Mouse (Mus musculus) CH12.LX (cell line): ENCODE measurements around the gene Sobp. TPM values are rescaled to one million over a fixed set of nuclear protein-coding genes. Genes with fewer than 3 reads are reported as not detected.

Experiments
- DNase-seq: peaks from one replicate; pipeline ENCODE4 v3.0.0-alpha.2; 2013; ENCODE audit errors: extremely low read depth
- H3K27ac ChIP-seq: 2 replicates; pipeline ENCODE4 v1.5.1; 2012; ENCODE audit warnings: low read depth, mild to moderate bottlenecking, control low read depth, moderate library complexity; ENCODE audit not compliant: insufficient read depth
- H3K27me3 ChIP-seq: replicated peaks from 2 replicates; pipeline ENCODE3; 2012; ENCODE audit warnings: inconsistent platforms
- H3K36me3 ChIP-seq, 2 experiments: replicated peaks in 1 of 2; 2 replicates each; pipeline versions ENCODE3 to v1.6.1; 2012; ENCODE audit warnings: inconsistent platforms in 1 of 2, low read length in 1 of 2, mild to moderate bottlenecking in 1 of 2, mixed read lengths in 1 of 2, moderate library complexity in 1 of 2; ENCODE audit not compliant: control insufficient read depth in 1 of 2, insufficient read depth in 1 of 2
- H3K4me1 ChIP-seq, 2 experiments: 2 replicates each; pipeline ENCODE4 v1.6.1; 2012; ENCODE audit warnings: inconsistent platforms in 1 of 2, moderate library complexity in 1 of 2; ENCODE audit not compliant: insufficient read depth in 2 of 2, control insufficient read depth in 1 of 2
- H3K4me2 ChIP-seq: 2 replicates; pipeline ENCODE4 v1.6.1; 2012; ENCODE audit warnings: low read depth, mild to moderate bottlenecking, control low read depth; ENCODE audit not compliant: poor library complexity, insufficient read depth, severe bottlenecking
- H3K4me3 ChIP-seq, 3 experiments: fragments of 150-350 bp in 1 of 3; sonication (generic) in 1 of 3; replicated peaks in 1 of 3; 2 replicates each; pipeline versions ENCODE3 to v1.5.1; 2011 to 2012; ENCODE audit warnings: low read depth in 2 of 3, low read length in 2 of 3, mild to moderate bottlenecking in 2 of 3, moderate library complexity in 2 of 3, control low read depth in 1 of 3, improper control_type of control experiment in 1 of 3, inconsistent platforms in 1 of 3, mixed read lengths in 1 of 3; ENCODE audit not compliant: poor library complexity in 1 of 3
- H3K79me2 ChIP-seq: replicated peaks from 2 replicates; pipeline ENCODE4 v1.6.1; 2012; ENCODE audit warnings: mild to moderate bottlenecking, moderate library complexity; ENCODE audit not compliant: control insufficient read depth, poor library complexity, insufficient read depth, severe bottlenecking; ENCODE audit errors: extremely low read depth
- H3K9ac ChIP-seq: 2 replicates; pipeline ENCODE4 v1.6.1; 2012; ENCODE audit warnings: low read depth, mild to moderate bottlenecking, control low read depth, moderate library complexity; ENCODE audit not compliant: insufficient read depth
- H3K9me3 ChIP-seq: replicated peaks from 2 replicates; pipeline ENCODE3; 2012; ENCODE audit warnings: low read length, inconsistent platforms, mixed read lengths
- CHD1 ChIP-seq: IDR thresholded peaks from 2 replicates; pipeline ENCODE4 v1.6.1; 2012; ENCODE audit warnings: low read depth, low read length, improper control_type of control experiment, inconsistent platforms
- CHD2 ChIP-seq: IDR thresholded peaks from 2 replicates; pipeline ENCODE4 v1.6.1; 2011; ENCODE audit warnings: low read length, improper control_type of control experiment
- E2F4 ChIP-seq: IDR thresholded peaks from 2 replicates; pipeline ENCODE4 v1.6.1; 2011; ENCODE audit warnings: low read depth, low read length, improper control_type of control experiment; ENCODE audit not compliant: insufficient replicate concordance
- EP300 ChIP-seq: IDR thresholded peaks from 2 replicates; pipeline ENCODE4 v1.6.1; 2011; ENCODE audit warnings: low read length, improper control_type of control experiment
- ETS1 ChIP-seq: conservative IDR thresholded peaks from 2 replicates; pipeline ENCODE4 v1.6.1; 2012; ENCODE audit warnings: low read depth, mild to moderate bottlenecking, inconsistent platforms, low read length, improper control_type of control experiment, moderate library complexity
- JUND ChIP-seq: conservative IDR thresholded peaks from 2 replicates; pipeline ENCODE4 v1.6.1; 2011; ENCODE audit warnings: low read depth, low read length, improper control_type of control experiment
- KAT2A ChIP-seq: IDR thresholded peaks from 2 replicates; pipeline ENCODE4 v1.6.1; 2012; ENCODE audit warnings: low read length, improper control_type of control experiment, inconsistent platforms; ENCODE audit not compliant: insufficient replicate concordance
- MAX ChIP-seq: IDR thresholded peaks from 2 replicates; pipeline ENCODE4 v1.6.1; 2011; ENCODE audit warnings: low read length, improper control_type of control experiment
- MAZ ChIP-seq: IDR thresholded peaks from 2 replicates; pipeline ENCODE4 v1.6.1; 2012; ENCODE audit warnings: low read depth, mild to moderate bottlenecking, inconsistent platforms, low read length, improper control_type of control experiment, moderate library complexity
- MEF2A ChIP-seq: IDR thresholded peaks from 2 replicates; pipeline ENCODE4 v1.6.1; 2014; ENCODE audit warnings: low read depth, mild to moderate bottlenecking, inconsistent platforms, low read length, improper control_type of control experiment, borderline replicate concordance
- MXI1 ChIP-seq: IDR thresholded peaks from 2 replicates; pipeline ENCODE4 v1.6.1; 2011; ENCODE audit warnings: mild to moderate bottlenecking, low read depth, low read length, improper control_type of control experiment
- MYC ChIP-seq: IDR thresholded peaks from 2 replicates; pipeline ENCODE4 v1.6.1; 2011; ENCODE audit warnings: low read depth, mild to moderate bottlenecking, improper control_type of control experiment, low read length
- NELFE ChIP-seq: IDR thresholded peaks from 2 replicates; pipeline ENCODE4 v1.6.1; 2011; ENCODE audit warnings: low read depth, low read length, improper control_type of control experiment
- POLR2AphosphoS2 ChIP-seq: IDR thresholded peaks from 2 replicates; pipeline ENCODE4 v1.6.1; 2011; ENCODE audit warnings: low read depth, low read length, improper control_type of control experiment
- SIN3A ChIP-seq: IDR thresholded peaks from 2 replicates; pipeline ENCODE4 v1.6.1; 2012; ENCODE audit warnings: low read length, improper control_type of control experiment, inconsistent platforms
- SMC3 ChIP-seq: IDR thresholded peaks from 2 replicates; pipeline ENCODE4 v1.6.1; 2011; ENCODE audit warnings: low read depth, low read length, improper control_type of control experiment
- TBP ChIP-seq: conservative IDR thresholded peaks from 2 replicates; pipeline ENCODE4 v1.6.1; 2011; ENCODE audit warnings: low read depth, low read length, improper control_type of control experiment
- UBTF ChIP-seq: IDR thresholded peaks from 2 replicates; pipeline ENCODE4 v1.6.1; 2012; ENCODE audit warnings: low read depth, mild to moderate bottlenecking, inconsistent platforms, low read length, improper control_type of control experiment, moderate library complexity
- USF1 ChIP-seq: IDR thresholded peaks from 2 replicates; pipeline ENCODE4 v1.6.1; 2014; ENCODE audit warnings: low read depth, mild to moderate bottlenecking, inconsistent platforms, low read length, improper control_type of control experiment
- USF2 ChIP-seq: conservative IDR thresholded peaks from 2 replicates; pipeline ENCODE4 v1.6.1; 2011; ENCODE audit warnings: low read depth, low read length, improper control_type of control experiment
- ZC3H11A ChIP-seq: IDR thresholded peaks from 2 replicates; pipeline ENCODE4 v1.6.1; 2012; ENCODE audit warnings: low read depth, mild to moderate bottlenecking, inconsistent platforms, low read length, improper control_type of control experiment
- ZMIZ1 ChIP-seq: IDR thresholded peaks from 2 replicates; pipeline ENCODE4 v1.6.1; 2012; ENCODE audit warnings: low read depth, mild to moderate bottlenecking, inconsistent platforms, low read length, improper control_type of control experiment
- dilution Hi-C: fragments of 300-500 bp; cut with MboI; formaldehyde crosslinking; loops from 2 replicates; pipeline ENCODE4 v1.14.3; 2020; ENCODE audit warnings: low sequenced_read_pairs; ENCODE audit not compliant: extremely low pct_unique_long_range_greater_than_20kb, extremely low pct_ligation_motif_present
- in situ Hi-C: fragments of 300-500 bp; cut with MboI; formaldehyde crosslinking; loops from 3 replicates; pipeline ENCODE4 v1.14.3; 2019; ENCODE audit warnings: low sequenced_read_pairs, low pct_ligation_motif_present, low pct_unique_long_range_greater_than_20kb, mixed read lengths
- polyA plus RNA-seq: library from polyadenylated mRNA; unstranded; fragments of >175 nt; gene quantifications from 2 replicates; pipeline ENCODE4 v1.2.1, GENCODE M21; 2012; ENCODE audit warnings: low read depth; ENCODE audit not compliant: insufficient read length
- total RNA-seq, 2 experiments: library from RNA; depleted of rRNA; stranded (reverse); fragments of 300-350 nt in 1 of 2; fragments of >200 nt in 1 of 2; gene quantifications; 2 replicates each; pipeline ENCODE4 v1.2.3; 2012 to 2014

Gene Sobp
- total and polyA plus RNA-seq, 3 experiments = 0.04 to 0.77 (median 0.08) TPM

GRCm38 (mm10) chr10:43075535-43076152, 98.7 kb downstream of the Sobp start:
- no peaks in the 10 kb centered on the region for H3K9me3 ChIP-seq
- no peak overlapping the region for H3K27ac ChIP-seq
- H3K4me2 ChIP-seq = no peak overlapping the region
- H3K27me3 ChIP-seq = no peaks in the 10 kb centered on the region
- no peaks in the 10 kb centered on the region for H3K36me3 ChIP-seq
- no peaks in the 10 kb centered on the region for H3K4me1 ChIP-seq
- H3K4me3 ChIP-seq = no peak overlapping the region
- no peaks in the 10 kb centered on the region for H3K79me2 ChIP-seq
- dilution Hi-C loops (no loop called here), in situ Hi-C loops (no loop called here)
- DNase-seq = no peak
- H3K9ac ChIP-seq = no peak overlapping the region
- no peak for TF ChIP-seq MEF2A
- TF ChIP-seq UBTF = no peak
- no peak for TF ChIP-seq JUND
- TF ChIP-seq USF2 = no peak
- no peak for TF ChIP-seq ZMIZ1
- TF ChIP-seq ETS1 = no peak
- no peak for TF ChIP-seq MXI1
- no peak for TF ChIP-seq TBP
- TF ChIP-seq ZC3H11A = no peak
- TF ChIP-seq MYC = no peak
- no peak for TF ChIP-seq MAZ
- no peak for TF ChIP-seq SMC3
- no peak for TF ChIP-seq CHD2
- no peak for TF ChIP-seq POLR2AphosphoS2
- TF ChIP-seq EP300 = no peak
- no peak for TF ChIP-seq USF1
- TF ChIP-seq SIN3A = no peak
- TF ChIP-seq KAT2A = no peak
- TF ChIP-seq E2F4 = no peak
- TF ChIP-seq MAX = no peak

DNA sequence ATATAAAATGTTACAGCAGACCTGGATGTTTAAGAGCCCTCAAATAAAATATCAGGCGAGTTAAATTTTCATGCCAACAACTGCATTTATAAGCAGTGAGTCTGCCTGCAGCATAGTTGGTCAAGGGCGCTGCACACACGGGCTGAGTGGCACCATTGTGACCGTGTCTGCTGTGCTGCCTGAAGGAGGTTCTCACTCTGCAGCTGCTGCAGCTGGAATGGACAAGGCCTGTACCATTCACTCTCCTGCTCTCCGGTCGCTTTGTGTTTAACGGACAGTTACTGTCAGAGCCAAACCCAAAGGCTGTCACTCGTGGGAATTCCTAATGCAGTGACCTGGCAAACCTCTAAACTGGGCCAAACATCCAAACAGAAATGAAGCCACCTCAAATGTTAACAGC, 101.0 kb downstream of the Sobp start:
- TF ChIP-seq NELFE (no peak), CHD1 (no peak), UBTF (no peak)
- TF ChIP-seq, all 38 proteins: peak for 0
- in situ Hi-C loops (no loop called here), dilution Hi-C loops (no loop called here)
- Histone ChIP-seq H3K36me3 (no peaks in the 10 kb centered on the region), H3K79me2 (no peaks in the 10 kb centered on the region), H3K27ac (no peak overlapping the region), H3K9me3 (no peaks in the 10 kb centered on the region), H3K27me3 (no peaks in the 10 kb centered on the region), H3K9ac (no peak overlapping the region), H3K4me3 (no peak overlapping the region), H3K4me1 (no peaks in the 10 kb centered on the region), H3K4me2 (no peak overlapping the region)
- DNase-seq = no peak
